Mouse (Mus musculus) monocyte, adult 5-6 weeks (primary cell): ENCODE data around the gene Asic4. TPM values are rescaled to one million over a fixed set of nuclear protein-coding genes. Genes with fewer than 3 reads are reported as not detected.
A peak's percentile ranks its signal among the peaks of the same experiment; 100 is the strongest.

Source experiments
- ATAC-seq: fragments of 153-309, 156-312 bp; replicated peaks from 2 replicates; pipeline ENCODE4 v1.8.0; 2017; ENCODE audit warnings: mild to moderate bottlenecking; ENCODE audit not compliant: low TSS enrichment, insufficient number of reproducible peaks, severe bottlenecking, poor library complexity, low FRiP score
- total RNA-seq: library from RNA; stranded (forward); fragments of 200-1000, 200-491, 200-594 nt; gene quantifications from 3 replicates; pipeline ENCODE4 v1.2.3, GENCODE M21; 2017

Gene Asic4
- total RNA-seq, 1 experiment from 2014 or later: not detected

GRCm38 (mm10) chr1:75442171-75442570 lies 8.1 kb upstream of the Asic4 start:
- no peak for ATAC-seq

GRCm38 (mm10) chr1:75442811-75443210 lies 7.4 kb upstream of the Asic4 start:
- ATAC-seq: no peak

- no peak for ATAC-seq
Observed at GRCm38 (mm10) chr1:75443247-75444024, 6.8 kb upstream of the Asic4 start.

GRCm38 (mm10) chr1:75444208-75444607 lies 6.0 kb upstream of the Asic4 start:
- no peak for ATAC-seq

- ATAC-seq: no peak
Observed at GRCm38 (mm10) chr1:75445141-75445701, 5.0 kb upstream of the Asic4 start.

GRCm38 (mm10) chr1:75445751-75446611 lies 4.3 kb upstream of the Asic4 start:
- peak; percentile 62; the same call in 1 of the 2 replicates for ATAC-seq

- no peak for ATAC-seq
Observed at GRCm38 (mm10) chr1:75446656-75447055, 3.6 kb upstream of the Asic4 start.

GRCm38 (mm10) chr1:75447265-75448051 lies 2.8 kb upstream of the Asic4 start:
- ATAC-seq: no peak

- no peak for ATAC-seq
Observed at GRCm38 (mm10) chr1:75448052-75448431, 2.2 kb upstream of the Asic4 start.

- no peak for ATAC-seq
Observed at GRCm38 (mm10) chr1:75448937-75449336, 1.3 kb upstream of the Asic4 start.

- ATAC-seq: no peak
Observed at GRCm38 (mm10) chr1:75449377-75450135, 680 bp upstream of the Asic4 start.

- ATAC-seq: no peak
Observed at GRCm38 (mm10) chr1:75451900-75452299, 1.7 kb downstream of the Asic4 start.

- ATAC-seq: no peak
Observed at GRCm38 (mm10) chr1:75455433-75455832, 5.2 kb downstream of the Asic4 start.

- ATAC-seq: no peak
Observed at GRCm38 (mm10) chr1:75455948-75456347, 5.7 kb downstream of the Asic4 start.

GRCm38 (mm10) chr1:75456746-75457564 lies 6.7 kb downstream of the Asic4 start:
- no peak for ATAC-seq

GRCm38 (mm10) chr1:75457710-75458024 lies 7.4 kb downstream of the Asic4 start:
- ATAC-seq: no peak

GRCm38 (mm10) chr1:75458025-75458788 lies 8.0 kb downstream of the Asic4 start:
- ATAC-seq: no peak
